Mouse (Mus musculus): Measurements from ENCODE around the gene Msi2.

Gene Msi2

GRCm38 (mm10) chr11:88636934-88637333 lies 81.4 kb downstream of the Msi2 start:
- DNase-seq (ENCODE audit: low read depth, low spot score), result no peak

GRCm38 (mm10) chr11:88636319-88636718 lies 82.0 kb downstream of the Msi2 start:
- DNase-seq (ENCODE audit: low read depth, low spot score), result no peak

- no peak for DNase-seq (ENCODE audit: low read depth, low spot score)
Measured at GRCm38 (mm10) chr11:88634627-88635026, 83.7 kb downstream of the Msi2 start.

- no peak for DNase-seq (ENCODE audit: low read depth, low spot score)
Measured at GRCm38 (mm10) chr11:88631932-88632230, 86.4 kb downstream of the Msi2 start.

GRCm38 (mm10) chr11:88631084-88631931 lies 87.0 kb downstream of the Msi2 start:
- DNase-seq (ENCODE audit: low read depth, low spot score), result no peak

- no peak for DNase-seq (ENCODE audit: low read depth, low spot score)
Measured at GRCm38 (mm10) chr11:88629619-88630018, 88.7 kb downstream of the Msi2 start.

GRCm38 (mm10) chr11:88629165-88629564 lies 89.1 kb downstream of the Msi2 start:
- DNase-seq (ENCODE audit: low read depth, low spot score), result no peak

GRCm38 (mm10) chr11:88628676-88629075 lies 89.6 kb downstream of the Msi2 start:
- DNase-seq (ENCODE audit: low read depth, low spot score), result no peak

- no peak for DNase-seq (ENCODE audit: low read depth, low spot score)
Measured at GRCm38 (mm10) chr11:88627327-88627726, 91.0 kb downstream of the Msi2 start.

- no peak for DNase-seq (ENCODE audit: low read depth, low spot score)
Measured at GRCm38 (mm10) chr11:88626576-88626975, 91.7 kb downstream of the Msi2 start.

GRCm38 (mm10) chr11:88626061-88626460 lies 92.3 kb downstream of the Msi2 start:
- no peak for DNase-seq (ENCODE audit: low read depth, low spot score)

- no peak for DNase-seq (ENCODE audit: low read depth, low spot score)
Measured at GRCm38 (mm10) chr11:88625063-88625462, 93.2 kb downstream of the Msi2 start.

GRCm38 (mm10) chr11:88624627-88625026 lies 93.7 kb downstream of the Msi2 start:
- no peak for DNase-seq (ENCODE audit: low read depth, low spot score)

GRCm38 (mm10) chr11:88623671-88624070 lies 94.6 kb downstream of the Msi2 start:
- DNase-seq (ENCODE audit: low read depth, low spot score), result no peak

GRCm38 (mm10) chr11:88622496-88622895 lies 95.8 kb downstream of the Msi2 start:
- DNase-seq (ENCODE audit: low read depth, low spot score), result no peak

- DNase-seq (ENCODE audit: low read depth, low spot score), result no peak
Measured at GRCm38 (mm10) chr11:88621789-88622188, 96.5 kb downstream of the Msi2 start.

- no peak for DNase-seq (ENCODE audit: low read depth, low spot score)
Measured at GRCm38 (mm10) chr11:88620158-88620973, 97.9 kb downstream of the Msi2 start.

GRCm38 (mm10) chr11:88619468-88620157 lies 98.7 kb downstream of the Msi2 start:
- DNase-seq (ENCODE audit: low read depth, low spot score), result no peak

- DNase-seq (ENCODE audit: low read depth, low spot score), result no peak
Measured at GRCm38 (mm10) chr11:88618732-88619309, 99.5 kb downstream of the Msi2 start.

- no peak for DNase-seq (ENCODE audit: low read depth, low spot score)
Measured at GRCm38 (mm10) chr11:88618005-88618501, 100.3 kb downstream of the Msi2 start.

- DNase-seq (ENCODE audit: low read depth, low spot score), result no peak
Measured at GRCm38 (mm10) chr11:88617380-88617779, 100.9 kb downstream of the Msi2 start.
